Mouse (Mus musculus) heart, postnatal 25 days (tissue): ENCODE measurements around the gene Gm26938. TPM values are rescaled to one million over a fixed set of nuclear protein-coding genes. Genes with fewer than 3 reads are reported as not detected.

Experiments
- microRNA-seq: library from miRNA; unstranded; fragments of <30 nt; microRNA quantifications from one replicate; pipeline ENCODE4 v1.2.0, GENCODE M21; 2022
- total RNA-seq, 2 experiments: library from RNA; stranded (reverse); gene quantifications; 2 replicates each; pipeline ENCODE4 v1.2.3; 2021

Gm26938 gene
- total RNA-seq, 2 experiments from 2014 or later: not detected

Small RNA genes lying within 50 kb of the gene (microRNA-seq; reads per million reads assigned to microRNA genes)
- gene Mir7037: 1.1 reads per million

Other genes starting within 250 kb of the Gm26938 start
- gene Micall2, start 90.1 kb downstream of the Gm26938 start, total RNA-seq: 1 to 10 TPM; 2.7 to 3.2 TPM
- gene Ints1, start 50.7 kb downstream of the Gm26938 start, total RNA-seq: 10 to 100 TPM; 43.3 to 47.3 TPM
- gene Mafk, start 34.9 kb downstream of the Gm26938 start, total RNA-seq: 10 to 100 TPM; 30.2 to 30.9 TPM
- gene Tmem184a, start 6.5 kb downstream of the Gm26938 start, total RNA-seq: under 1 TPM; 0.16 to 0.17 TPM
- gene Psmg3, start 478 bp upstream of the Gm26938 start, total RNA-seq: 10 to 100 TPM; 10.2 to 11.1 TPM
- gene Elfn1, start 81.5 kb upstream of the Gm26938 start, total RNA-seq: under 1 TPM; 0.13 to 0.14 TPM